Mouse (Mus musculus) heart, adult 2 months (tissue): ENCODE measurements around the gene Enpep.

Source experiments
- CTCF ChIP-seq: fragments of 200-600 bp; IDR thresholded peaks from 2 replicates; pipeline ENCODE4 v1.8.1; 2022; ENCODE audit warnings: antibody characterized with exemption, mild to moderate bottlenecking, moderate library complexity
- EP300 ChIP-seq: fragments of 200-500 bp; IDR thresholded peaks from 2 replicates; pipeline ENCODE4 v1.6.1; 2011; ENCODE audit warnings: low read depth, low read length, control low read depth; ENCODE audit not compliant: insufficient read depth
- POLR2A ChIP-seq: fragments of 200-500 bp; IDR thresholded peaks from 2 replicates; pipeline ENCODE4 v1.6.1; 2011; ENCODE audit warnings: mild to moderate bottlenecking, low read depth, low read length, control low read depth; ENCODE audit not compliant: insufficient read depth

DNA sequence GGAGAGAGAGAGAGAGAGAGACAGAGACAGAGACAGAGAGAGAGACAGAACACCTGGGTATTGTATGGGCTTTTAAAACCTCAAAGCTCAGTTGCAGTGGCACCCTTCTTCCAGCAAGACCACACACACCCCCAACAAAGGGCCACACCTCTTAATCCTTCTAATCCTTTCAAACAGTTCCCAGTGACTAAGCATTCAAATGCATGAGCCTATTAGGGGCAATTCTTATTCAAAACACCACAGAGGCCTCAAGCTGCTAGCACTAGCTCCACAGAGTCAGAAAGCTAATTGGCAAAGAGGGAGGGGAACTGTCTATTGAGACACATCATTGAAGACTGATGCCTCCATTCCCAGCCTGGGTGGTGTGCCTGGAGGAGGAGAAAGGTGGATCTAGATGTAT lies 8.5 kb upstream of the Enpep start:
- TF ChIP-seq POLR2A (no peak), CTCF (no peak), EP300 (no peak)
